1 mouse cellular context compared by ENCODE assay signal in the genomic region with DNA sequence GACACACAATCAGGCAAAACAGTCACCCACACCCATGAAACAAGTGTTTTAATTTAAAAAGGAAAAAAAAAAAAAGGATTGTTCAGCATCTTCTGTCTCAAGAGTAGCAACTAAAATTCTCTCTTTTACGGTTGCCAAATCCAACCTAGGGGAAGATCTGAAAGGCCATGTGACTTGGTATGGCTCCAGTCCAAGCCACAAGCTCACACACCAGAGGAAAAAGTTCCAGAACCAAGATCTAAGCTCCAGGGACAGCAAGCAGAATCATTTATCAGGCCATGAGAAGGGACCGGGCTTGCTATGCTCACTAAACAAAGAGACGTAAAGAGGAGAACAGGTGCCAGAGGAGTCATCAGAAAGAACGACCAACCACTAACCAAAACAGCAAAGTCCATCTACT.
TF ChIP-seq lines count a peak whose summit lies in the region.

No protein-coding gene starts in this region.

TF ChIP-seq in CH12.LX, 34 proteins besides CTCF, POLR2A, EP300 and RAD21:
- TF ChIP-seq BHLHE40 (IDR thresholded peaks at IDR 0.05; ENCODE audit: low read depth, low read length) (0 out of 2 replicates have a peak, but pooled peaks have one; percentile 37), USF2 (conservative IDR thresholded peaks at IDR 0.05; ENCODE audit: low read depth, low read length) (0 out of 2 replicates have a peak, but pooled peaks have one; percentile 21), HCFC1 (IDR thresholded peaks at IDR 0.05; ENCODE audit: low read depth, low read length) (no peak), MXI1 (IDR thresholded peaks at IDR 0.05; ENCODE audit: low read depth, low read length) (no peak)
